Mouse (Mus musculus) retina, postnatal 7 days (tissue): ENCODE results near the gene Tram2.

Experiments
- DNase-seq: peaks from one replicate; pipeline ENCODE4 v3.0.0-alpha.2; 2012; ENCODE audit warnings: low read depth, low spot score

Tram2 gene

GRCm38 (mm10) chr1:21079217-21079773, at the start of gene Tram2:
Tram2 (minus strand) TSS chr1:21079229.
- peak; percentile 82 for DNase-seq

GRCm38 (mm10) chr1:21124713-21125336, 45.8 kb upstream of the Tram2 start:
- no peak for DNase-seq

- no peak for DNase-seq
These were observed 24.8 kb upstream of the Tram2 start for GRCm38 (mm10) chr1:21103784-21104183.

- no peak for DNase-seq
These were observed 22.4 kb upstream of the Tram2 start for GRCm38 (mm10) chr1:21101221-21102006.

GRCm38 (mm10) chr1:21100726-21101125, 21.7 kb upstream of the Tram2 start:
- DNase-seq: no peak

GRCm38 (mm10) chr1:21097001-21097989, 18.3 kb upstream of the Tram2 start:
- DNase-seq: no peak

- no peak for DNase-seq
These were observed 15.7 kb upstream of the Tram2 start for GRCm38 (mm10) chr1:21094644-21095215.

- no peak for DNase-seq
These were observed 10.7 kb upstream of the Tram2 start for GRCm38 (mm10) chr1:21089661-21090117.

- DNase-seq: no peak
These were observed 7.3 kb upstream of the Tram2 start for GRCm38 (mm10) chr1:21086291-21086690.

- no peak for DNase-seq
These were observed 5.6 kb upstream of the Tram2 start for GRCm38 (mm10) chr1:21084661-21085060.

- no peak for DNase-seq
These were observed 1.3 kb upstream of the Tram2 start for GRCm38 (mm10) chr1:21080362-21080761.

- DNase-seq: no peak
These were observed 381 bp downstream of the Tram2 start for GRCm38 (mm10) chr1:21078481-21079214.

GRCm38 (mm10) chr1:21077619-21078018, 1.4 kb downstream of the Tram2 start:
- no peak for DNase-seq

GRCm38 (mm10) chr1:21077191-21077590, 1.8 kb downstream of the Tram2 start:
- no peak for DNase-seq

GRCm38 (mm10) chr1:21075986-21076495, 3.0 kb downstream of the Tram2 start:
- no peak for DNase-seq

- no peak for DNase-seq
These were observed 4.8 kb downstream of the Tram2 start for GRCm38 (mm10) chr1:21074231-21074630.

GRCm38 (mm10) chr1:21072875-21073444, 6.1 kb downstream of the Tram2 start:
- DNase-seq: no peak

GRCm38 (mm10) chr1:21070658-21071057, 8.4 kb downstream of the Tram2 start:
- no peak for DNase-seq

- DNase-seq: no peak
These were observed 9.1 kb downstream of the Tram2 start for GRCm38 (mm10) chr1:21069830-21070522.
